Mouse (Mus musculus): Measurements from ENCODE around the gene Afg1l.

DNA sequence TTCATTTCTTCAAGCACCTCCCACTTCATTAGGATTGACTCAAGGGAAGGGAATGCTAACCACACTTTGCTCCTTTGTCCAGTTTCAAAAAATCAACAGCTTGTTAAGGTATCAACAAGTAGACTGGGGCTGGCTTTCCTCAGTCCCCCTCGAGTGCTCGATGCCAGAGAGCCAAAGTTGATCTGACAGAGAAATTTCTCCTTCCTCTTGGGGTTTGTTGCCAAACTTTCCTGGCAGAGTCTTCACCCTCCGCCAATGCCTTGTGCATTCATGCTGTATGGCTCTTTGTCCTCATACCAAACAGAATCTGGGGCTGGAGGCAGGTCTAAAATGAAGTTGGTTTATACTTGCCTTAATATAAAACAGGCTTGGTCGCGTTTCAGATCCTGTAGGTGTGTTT is 131.2 kb downstream of the Afg1l start:
- TF ChIP-seq CTCF (IDR thresholded peaks at IDR 0.05; ENCODE audit: insufficient read depth, low read depth, low read length) (no peak), POLR2A (IDR thresholded peaks at IDR 0.05; ENCODE audit: insufficient read depth, low read depth, low read length) (no peak)

Measured in olfactory bulb, adult 2 months (tissue).